Mouse (Mus musculus) CD4-positive, CD25-positive, alpha-beta regulatory T cell, adult 4 months (primary cell): Measurements from ENCODE around the gene Rgp1. TPM values are rescaled to one million over a fixed set of nuclear protein-coding genes. Genes with fewer than 3 reads are reported as not detected.
A peak's percentile ranks its signal among the peaks of the same experiment; 100 is the strongest.

Experiments used
- ATAC-seq: one replicate; pipeline ENCODE4 v1.8.0; 2017
- polyA plus RNA-seq, 2 experiments: library from polyadenylated mRNA; unstranded; fragments of 100-300 nt; shearing (Covaris generic); gene quantifications; one replicate each; pipeline ENCODE4 v1.2.1; 2017

Rgp1 gene
- polyA plus RNA-seq, 2 experiments from 2014 or later: 6.7 to 13.0 TPM

DNA sequence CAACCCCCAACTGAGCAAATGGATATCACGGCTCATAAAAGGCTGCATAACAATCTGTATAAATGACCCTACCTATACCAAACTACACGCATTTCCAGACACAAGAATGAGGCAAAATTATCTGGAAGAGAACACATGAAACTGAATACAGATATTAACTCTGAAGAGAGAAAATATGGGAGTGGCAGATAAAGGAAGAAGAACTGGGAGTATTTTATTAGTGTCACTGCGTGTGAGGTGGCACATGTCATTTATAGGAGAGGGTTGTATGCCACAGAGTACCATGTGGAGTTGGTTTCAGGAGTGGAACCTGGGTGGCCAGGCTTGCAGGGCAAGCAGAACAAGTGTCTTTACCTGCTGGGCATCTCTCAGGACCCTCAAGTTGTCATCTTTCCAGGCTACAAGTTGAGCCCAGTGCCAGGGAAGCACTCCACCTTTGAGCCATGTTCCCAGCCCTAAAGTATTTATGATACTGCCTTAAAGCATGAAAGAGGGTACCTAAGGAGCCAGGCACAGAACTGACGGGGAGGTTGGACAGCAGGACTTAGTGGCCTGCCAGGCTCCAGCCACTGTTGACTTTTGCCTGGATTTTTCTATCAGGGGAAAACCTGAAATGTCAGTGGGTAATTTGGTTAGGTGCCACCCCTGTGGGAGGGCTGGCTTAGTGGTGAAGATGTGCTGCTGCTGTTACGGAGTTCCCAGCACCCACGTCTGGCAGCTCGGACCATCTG is 20.3 kb downstream of the Rgp1 start:
- no peak for ATAC-seq

DNA sequence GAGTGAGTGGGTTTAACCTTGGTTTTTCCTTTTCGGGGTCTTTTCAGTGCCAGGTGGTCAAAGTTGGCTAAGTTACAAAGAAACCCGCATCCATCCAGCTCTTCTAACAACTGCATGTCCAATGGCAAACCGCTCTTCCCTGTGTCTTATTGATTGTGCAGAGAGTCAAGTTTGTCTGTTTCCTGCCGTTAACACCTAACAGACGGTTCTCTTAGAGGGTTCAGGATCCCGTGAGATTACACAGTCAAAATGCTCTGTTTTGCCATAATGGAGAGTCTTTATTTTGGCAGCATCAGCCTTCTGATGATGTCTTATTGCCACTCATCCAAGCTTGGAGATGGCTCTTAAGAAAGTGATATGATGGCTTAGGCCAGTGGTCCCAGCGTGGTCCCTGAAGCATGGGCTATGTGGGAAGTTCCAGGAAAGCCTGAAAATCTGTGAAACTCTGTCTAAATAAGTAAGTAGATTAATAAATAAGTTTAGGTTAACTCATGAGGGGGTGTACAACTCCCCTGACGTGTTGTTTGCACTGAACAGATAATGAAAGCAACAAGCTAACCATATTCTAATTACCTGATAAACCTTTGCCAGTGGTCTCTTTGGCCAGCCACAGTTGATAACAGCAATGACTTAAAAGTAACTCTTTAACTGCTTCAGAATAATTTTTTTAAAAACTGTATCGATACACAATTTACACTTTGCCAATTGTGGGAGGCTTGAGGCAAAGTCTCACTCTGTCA is 21.9 kb downstream of the Rgp1 start:
- no peak for ATAC-seq

DNA sequence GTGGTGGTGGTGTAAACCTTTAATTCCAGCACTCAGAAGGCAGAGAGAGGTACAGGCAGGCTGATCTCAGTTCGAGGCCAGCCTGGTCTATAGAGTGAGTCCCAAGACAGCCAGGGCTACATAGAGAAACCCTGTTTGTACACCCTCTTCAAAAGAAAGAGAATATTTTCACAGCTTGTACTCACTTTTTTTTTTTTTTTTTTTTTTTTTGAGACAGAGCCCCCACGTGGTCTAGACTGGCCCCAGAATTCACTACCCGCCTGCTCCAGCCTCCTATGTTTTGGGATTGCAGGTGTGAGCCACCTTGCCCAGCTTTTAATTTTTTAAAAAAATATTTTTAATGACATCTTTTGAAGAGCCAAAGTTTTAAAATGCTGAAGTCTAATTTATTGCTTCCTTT is 25.6 kb downstream of the Rgp1 start:
- ATAC-seq: no peak

GRCm38 (mm10) chr4:43604751-43605685 is 26.5 kb downstream of the Rgp1 start:
- no peak for ATAC-seq

DNA sequence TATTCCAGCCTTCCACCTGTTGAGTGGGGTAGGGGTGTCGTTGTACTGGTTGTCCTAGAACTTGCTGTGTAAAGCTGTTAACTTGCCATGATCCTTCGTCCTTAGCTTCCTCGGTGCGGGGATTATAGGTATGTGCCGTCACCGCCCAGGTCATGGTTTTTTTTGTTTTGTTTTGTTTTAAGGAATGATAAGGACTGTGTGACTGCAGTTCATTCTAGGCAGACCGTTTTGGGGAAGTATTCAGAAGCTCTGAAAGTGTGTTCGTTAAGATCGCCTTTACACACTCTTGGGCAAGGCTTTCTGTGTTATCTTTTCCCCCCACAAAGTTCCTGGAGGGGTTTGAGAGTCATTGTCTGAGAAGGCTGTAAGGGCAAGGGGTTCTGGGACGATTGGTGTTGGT is 34.0 kb downstream of the Rgp1 start:
- ATAC-seq: no peak

DNA sequence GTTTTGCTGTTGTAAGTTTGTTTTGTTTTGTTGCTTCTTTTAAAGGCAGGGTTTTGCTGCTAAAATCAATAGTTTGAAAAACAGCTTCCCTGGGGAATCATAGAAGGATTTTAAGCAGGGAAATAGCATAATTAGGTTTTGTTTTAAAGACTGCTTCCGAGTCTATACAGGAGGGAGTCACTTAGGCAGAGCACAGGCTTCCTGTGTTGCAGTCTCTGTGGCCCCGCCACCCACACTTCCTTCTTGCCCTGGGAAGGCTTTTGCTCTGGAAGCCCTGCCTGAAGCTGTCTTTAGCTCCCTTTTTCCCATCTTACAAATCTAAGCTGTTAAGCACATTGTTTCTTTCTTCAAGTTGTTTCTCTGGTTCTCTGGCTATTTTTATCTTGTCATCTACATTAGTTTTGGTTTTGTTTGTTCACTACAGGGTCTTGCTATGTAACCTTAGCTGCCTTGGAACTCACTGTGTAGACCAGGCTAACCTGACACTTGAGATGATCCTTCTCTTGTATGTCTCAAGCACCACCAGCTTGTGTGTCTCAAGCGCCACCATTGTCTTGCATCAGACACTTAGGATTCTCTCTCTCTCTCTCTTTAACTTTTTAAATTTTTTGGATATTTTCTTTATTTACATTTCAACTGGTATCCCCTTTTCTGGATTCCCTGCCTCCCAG is 34.7 kb downstream of the Rgp1 start:
- ATAC-seq: no peak

GRCm38 (mm10) chr4:43620146-43620778 is 41.7 kb downstream of the Rgp1 start:
- no peak for ATAC-seq

- ATAC-seq: no peak
Measured at GRCm38 (mm10) chr4:43629106-43629817, 50.7 kb downstream of the Rgp1 start.

DNA sequence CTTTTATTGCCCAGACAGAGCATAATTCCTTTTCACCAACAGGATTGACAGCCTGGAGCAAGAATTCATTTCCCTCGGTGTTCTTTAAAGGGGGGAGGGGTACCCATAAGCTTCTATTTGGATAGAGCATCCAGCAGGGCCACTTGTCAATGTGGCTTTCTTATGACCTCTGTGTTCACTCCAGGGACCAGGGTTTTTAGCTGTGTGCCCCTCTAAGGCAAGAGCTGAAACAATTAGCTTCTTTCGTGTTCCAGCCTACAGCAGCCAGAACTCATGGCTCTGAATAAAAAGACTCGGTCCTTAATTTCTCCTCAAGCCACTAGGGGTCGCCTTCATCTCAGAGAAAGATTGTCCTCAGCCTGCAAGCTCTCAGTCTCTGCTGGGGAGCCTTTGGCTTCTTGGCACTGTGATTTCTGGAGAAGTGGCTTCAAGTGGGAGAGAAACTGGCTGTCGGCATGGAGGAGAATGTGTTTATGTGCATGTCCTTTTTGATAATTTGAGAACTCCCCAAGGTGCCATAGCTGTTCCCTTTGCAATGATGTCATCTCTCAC is 51.6 kb downstream of the Rgp1 start:
- peak; percentile 74 for ATAC-seq

GRCm38 (mm10) chr4:43630671-43631045 is 52.1 kb downstream of the Rgp1 start:
- no peak for ATAC-seq

GRCm38 (mm10) chr4:43631046-43631955 is 52.8 kb downstream of the Rgp1 start, which contains the start of gene Npr2:
Gene Npr2 (plus strand): TSS chr4:43631935.
- no peak for ATAC-seq

- no peak for ATAC-seq
Measured at GRCm38 (mm10) chr4:43631956-43632920, 53.7 kb downstream of the Rgp1 start.

DNA sequence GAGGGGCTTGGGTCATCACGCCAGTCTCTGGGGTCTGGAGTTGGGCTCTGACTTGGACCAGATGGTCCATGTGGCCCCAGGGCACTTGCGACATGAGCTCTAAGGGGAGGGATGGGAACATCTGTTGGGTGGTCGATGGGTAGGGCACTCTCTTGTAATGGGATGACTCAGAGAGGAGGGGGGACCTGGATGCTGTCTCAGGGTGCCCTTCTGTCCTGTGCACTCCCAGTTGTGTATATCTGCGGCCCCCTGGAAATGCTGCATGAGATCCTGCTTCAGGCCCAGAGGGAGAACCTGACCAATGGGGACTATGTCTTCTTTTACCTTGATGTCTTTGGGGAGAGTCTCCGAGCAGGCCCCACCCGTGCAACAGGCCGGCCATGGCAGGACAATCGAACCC is 54.8 kb downstream of the Rgp1 start:
- no peak for ATAC-seq

- ATAC-seq: no peak
Measured at GRCm38 (mm10) chr4:43633736-43634135, 55.2 kb downstream of the Rgp1 start.

- ATAC-seq: no peak
Measured at GRCm38 (mm10) chr4:43634621-43635374, 56.3 kb downstream of the Rgp1 start.

DNA sequence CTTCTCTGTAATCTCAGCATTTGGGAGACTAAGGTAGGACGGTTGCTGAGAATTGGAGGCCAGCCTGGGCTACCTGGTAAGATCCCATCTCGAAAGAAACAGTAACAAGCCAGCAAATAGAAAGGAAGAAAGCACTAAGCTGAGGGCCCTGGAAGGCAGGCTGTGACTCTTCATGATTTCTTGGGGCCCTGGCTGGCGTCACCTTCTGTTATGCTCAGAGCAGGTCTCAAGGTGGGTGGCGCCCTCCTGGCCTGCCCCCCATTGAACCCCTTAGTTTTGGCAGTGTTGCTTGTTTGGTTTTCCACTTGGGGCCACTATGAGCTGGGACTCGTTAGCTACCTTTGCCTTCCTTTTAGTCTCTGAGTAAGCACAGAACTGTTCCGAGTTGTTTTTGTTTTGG is 58.2 kb downstream of the Rgp1 start:
- no peak for ATAC-seq
